Mouse (Mus musculus): Measurements from ENCODE around the gene Zfp658. TPM values are rescaled to one million over a fixed set of nuclear protein-coding genes. Genes with fewer than 3 reads are reported as not detected.
A peak's percentile ranks its signal among the peaks of the same experiment; 100 is the strongest.

Zfp658 gene
- polyA plus RNA-seq (2016; fragmentation: Nextera tagmentation; extraction: Ambion mirVana) = 6.1 and 6.5 TPM in 2 replicates

- Histone ChIP-seq H3K4me3 (peak within 1 kb of the TSS; percentile 80), H3K4me1 (peaks cover 15% of the 10 kb centered on the region), H3K4me2 (replicated peaks) (peak within 1 kb of the TSS; percentile 70), H3K9ac (peak within 1 kb of the TSS; percentile 73), H3K36me3 (peaks cover 20% of the 10 kb centered on the region), H3K27me3 (no peaks in the 10 kb centered on the region), H3K27ac (peak within 1 kb of the TSS; percentile 91), H3K9me3 (no peaks in the 10 kb centered on the region)
- ATAC-seq (ENCODE audit: insufficient number of reproducible peaks, insufficient read depth, low FRiP score, low TSS enrichment) = peak; percentile 86
- WGBS = under 1% methylated on average over 27 of the region's 27 CpGs
Measured at GRCm38 (mm10) chr7:43562006-43562633, at the start of gene Zfp658. Gene Zfp658, plus strand, starts transcription at chr7:43562256.

DNA sequence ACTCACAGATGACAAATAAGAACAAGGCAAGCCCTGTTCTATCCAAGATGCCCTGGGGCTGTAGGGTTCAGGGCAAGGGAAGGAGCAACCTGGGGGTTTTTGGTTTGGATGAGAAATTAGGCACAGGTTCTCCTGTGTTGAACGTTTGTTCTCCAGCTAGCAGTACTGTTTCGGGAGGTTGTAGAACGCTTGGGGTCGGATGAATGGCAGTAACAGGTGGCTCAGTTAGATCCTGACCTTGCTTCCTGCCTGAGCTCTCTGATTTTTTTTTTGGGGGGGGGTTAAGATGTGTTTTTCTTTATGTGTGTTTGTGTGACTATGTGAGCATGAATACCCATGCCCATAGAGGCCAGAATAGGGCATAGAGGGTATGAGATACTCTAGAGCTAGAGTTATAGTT, 49.5 kb upstream of the Zfp658 start:
- Histone ChIP-seq H3K9me3 (no peaks in the 10 kb centered on the region), H3K9ac (no peak overlapping the region), H3K27me3 (no peaks in the 10 kb centered on the region), H3K27ac (no peak overlapping the region), H3K4me2 (replicated peaks) (no peak overlapping the region), H3K4me1 (no peaks in the 10 kb centered on the region), H3K36me3 (no peaks in the 10 kb centered on the region), H3K4me3 (no peak overlapping the region)
- no peak for ATAC-seq (ENCODE audit: insufficient number of reproducible peaks, insufficient read depth, low FRiP score, low TSS enrichment)
- WGBS = 58% methylated on average over 4 of the region's 4 CpGs

- no peaks in the 10 kb centered on the region for H3K4me1 ChIP-seq
- 86% methylated on average over 5 of the region's 5 CpGs for WGBS
- no peak for ATAC-seq (ENCODE audit: insufficient number of reproducible peaks, insufficient read depth, low FRiP score, low TSS enrichment)
- H3K4me3 ChIP-seq = no peak overlapping the region
- H3K27me3 ChIP-seq = no peaks in the 10 kb centered on the region
- no peaks in the 10 kb centered on the region for H3K36me3 ChIP-seq
- H3K27ac ChIP-seq = no peak overlapping the region
- H3K9ac ChIP-seq = no peak overlapping the region
- H3K4me2 ChIP-seq (replicated peaks) = no peak overlapping the region
- no peaks in the 10 kb centered on the region for H3K9me3 ChIP-seq
Measured at GRCm38 (mm10) chr7:43515076-43515475, 47.0 kb upstream of the Zfp658 start.

GRCm38 (mm10) chr7:43518341-43518740, 43.7 kb upstream of the Zfp658 start:
- WGBS = 87% methylated on average over 15 of the region's 15 CpGs
- Histone ChIP-seq H3K27me3 (no peaks in the 10 kb centered on the region), H3K4me3 (no peak overlapping the region), H3K27ac (no peak overlapping the region), H3K9me3 (no peaks in the 10 kb centered on the region), H3K36me3 (no peaks in the 10 kb centered on the region), H3K4me1 (no peaks in the 10 kb centered on the region), H3K4me2 (replicated peaks) (no peak overlapping the region), H3K9ac (no peak overlapping the region)
- ATAC-seq (ENCODE audit: insufficient number of reproducible peaks, insufficient read depth, low FRiP score, low TSS enrichment) = no peak

- 84% methylated on average over 2 of the region's 2 CpGs for WGBS
- ATAC-seq (ENCODE audit: insufficient number of reproducible peaks, insufficient read depth, low FRiP score, low TSS enrichment) = no peak
Measured at GRCm38 (mm10) chr7:43522776-43523175, 39.3 kb upstream of the Zfp658 start.

DNA sequence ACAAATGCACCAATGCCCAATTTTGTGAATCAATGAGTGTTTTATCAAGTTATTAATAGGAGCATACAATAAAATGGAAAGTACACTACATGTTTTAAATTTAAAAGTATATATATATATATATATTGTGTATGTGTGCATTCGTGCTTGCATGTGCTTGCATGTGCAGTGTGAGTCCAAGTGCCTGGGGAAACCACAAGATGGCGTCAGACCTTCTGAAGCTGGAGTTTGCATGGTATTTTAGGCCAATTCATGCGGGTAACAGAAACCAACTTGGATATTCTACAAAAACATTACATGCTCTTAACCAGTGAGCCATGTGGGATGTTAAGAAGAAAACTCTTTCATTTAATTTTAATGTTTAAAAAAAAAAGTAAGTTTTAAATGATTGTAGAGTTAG, 36.7 kb upstream of the Zfp658 start:
- 58% methylated on average over 3 of the region's 3 CpGs for WGBS
- ATAC-seq (ENCODE audit: insufficient number of reproducible peaks, insufficient read depth, low FRiP score, low TSS enrichment) = no peak
- no peak overlapping the region for H3K27ac ChIP-seq
- H3K4me1 ChIP-seq = no peaks in the 10 kb centered on the region
- no peaks in the 10 kb centered on the region for H3K27me3 ChIP-seq
- H3K9me3 ChIP-seq = no peaks in the 10 kb centered on the region
- H3K4me3 ChIP-seq = no peak overlapping the region
- no peak overlapping the region for H3K9ac ChIP-seq
- H3K36me3 ChIP-seq = no peaks in the 10 kb centered on the region
- no peak overlapping the region for H3K4me2 ChIP-seq (replicated peaks)

More at GRCm38 (mm10) chr7:43522776-43523175, 39.3 kb upstream of the Zfp658 start:
- H3K9me3 ChIP-seq = no peaks in the 10 kb centered on the region
- H3K27ac ChIP-seq = no peak overlapping the region
- H3K4me2 ChIP-seq (replicated peaks) = no peak overlapping the region
- no peaks in the 10 kb centered on the region for H3K36me3 ChIP-seq
- H3K9ac ChIP-seq = no peak overlapping the region
- no peaks in the 10 kb centered on the region for H3K27me3 ChIP-seq
- H3K4me1 ChIP-seq = no peaks in the 10 kb centered on the region
- no peak overlapping the region for H3K4me3 ChIP-seq

DNA sequence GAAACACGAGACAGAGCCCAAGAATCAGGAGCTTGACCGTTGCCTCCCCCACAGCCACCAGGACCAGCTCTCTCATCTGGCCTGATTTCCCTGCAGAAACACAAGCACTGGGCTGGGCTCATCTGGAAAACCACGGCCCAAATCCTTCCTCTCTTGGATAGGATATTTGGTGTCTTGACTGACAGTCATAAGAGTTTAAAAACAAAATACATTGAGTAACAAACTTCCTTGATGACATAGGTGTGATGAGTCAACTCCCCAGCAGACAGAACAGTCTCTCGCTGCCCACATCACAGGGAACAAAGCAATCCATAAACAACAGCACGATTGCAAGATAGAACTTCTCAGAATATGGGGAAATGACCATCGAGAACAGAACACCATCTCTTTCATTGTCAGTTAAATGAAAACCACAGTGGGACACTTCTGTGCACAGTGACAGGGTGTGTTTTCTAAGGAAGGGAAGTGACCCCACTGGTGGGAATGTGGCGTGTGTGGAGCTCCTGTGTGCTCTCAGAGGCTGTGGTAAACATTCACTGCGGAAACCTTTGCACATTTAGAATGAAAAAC, 31.8 kb upstream of the Zfp658 start:
- no peaks in the 10 kb centered on the region for H3K27me3 ChIP-seq
- H3K9ac ChIP-seq = no peak overlapping the region
- H3K4me3 ChIP-seq = no peak overlapping the region
- ATAC-seq (ENCODE audit: insufficient number of reproducible peaks, insufficient read depth, low FRiP score, low TSS enrichment) = no peak
- H3K4me1 ChIP-seq = no peaks in the 10 kb centered on the region
- 74% methylated on average over 8 of the region's 8 CpGs for WGBS
- H3K4me2 ChIP-seq (replicated peaks) = no peak overlapping the region
- no peak overlapping the region for H3K27ac ChIP-seq
- no peaks in the 10 kb centered on the region for H3K9me3 ChIP-seq
- no peaks in the 10 kb centered on the region for H3K36me3 ChIP-seq

GRCm38 (mm10) chr7:43532936-43533505, 29.0 kb upstream of the Zfp658 start:
- WGBS = 90% methylated on average over 9 of the region's 9 CpGs
- Histone ChIP-seq H3K9ac (no peak overlapping the region), H3K9me3 (no peaks in the 10 kb centered on the region)

DNA sequence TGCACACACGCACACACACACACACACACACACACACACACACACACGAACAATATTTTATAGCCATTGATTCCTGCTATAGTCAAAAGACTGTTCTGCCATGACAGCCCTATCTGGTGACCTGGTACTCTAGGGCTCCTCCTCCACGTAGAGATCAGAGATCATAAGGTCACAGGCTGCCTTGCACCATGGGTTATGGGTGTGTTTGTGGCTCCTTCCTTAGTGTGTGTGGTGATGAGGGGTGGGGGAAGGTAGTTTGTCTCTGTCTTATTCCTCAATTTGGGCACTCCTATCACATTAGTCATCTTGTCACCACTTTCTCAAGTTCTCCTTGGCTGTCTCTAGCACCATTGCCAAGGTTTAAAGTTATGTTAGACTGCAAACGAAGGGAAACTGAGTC, 23.5 kb upstream of the Zfp658 start:
- 55% methylated on average over 4 of the region's 4 CpGs for WGBS
- Histone ChIP-seq H3K4me2 (replicated peaks) (no peak overlapping the region), H3K4me1 (no peaks in the 10 kb centered on the region), H3K36me3 (no peaks in the 10 kb centered on the region), H3K27ac (no peak overlapping the region), H3K9ac (no peak overlapping the region), H3K4me3 (no peak overlapping the region), H3K9me3 (no peaks in the 10 kb centered on the region), H3K27me3 (no peaks in the 10 kb centered on the region)
- no peak for ATAC-seq (ENCODE audit: insufficient number of reproducible peaks, insufficient read depth, low FRiP score, low TSS enrichment)

More at GRCm38 (mm10) chr7:43532936-43533505, 29.0 kb upstream of the Zfp658 start:
- H3K27me3 ChIP-seq = no peaks in the 10 kb centered on the region
- H3K4me3 ChIP-seq = no peak overlapping the region
- no peaks in the 10 kb centered on the region for H3K4me1 ChIP-seq
- H3K4me2 ChIP-seq (replicated peaks) = no peak overlapping the region
- H3K27ac ChIP-seq = no peak overlapping the region
- no peak for ATAC-seq (ENCODE audit: insufficient number of reproducible peaks, insufficient read depth, low FRiP score, low TSS enrichment)
- H3K36me3 ChIP-seq = no peaks in the 10 kb centered on the region

DNA sequence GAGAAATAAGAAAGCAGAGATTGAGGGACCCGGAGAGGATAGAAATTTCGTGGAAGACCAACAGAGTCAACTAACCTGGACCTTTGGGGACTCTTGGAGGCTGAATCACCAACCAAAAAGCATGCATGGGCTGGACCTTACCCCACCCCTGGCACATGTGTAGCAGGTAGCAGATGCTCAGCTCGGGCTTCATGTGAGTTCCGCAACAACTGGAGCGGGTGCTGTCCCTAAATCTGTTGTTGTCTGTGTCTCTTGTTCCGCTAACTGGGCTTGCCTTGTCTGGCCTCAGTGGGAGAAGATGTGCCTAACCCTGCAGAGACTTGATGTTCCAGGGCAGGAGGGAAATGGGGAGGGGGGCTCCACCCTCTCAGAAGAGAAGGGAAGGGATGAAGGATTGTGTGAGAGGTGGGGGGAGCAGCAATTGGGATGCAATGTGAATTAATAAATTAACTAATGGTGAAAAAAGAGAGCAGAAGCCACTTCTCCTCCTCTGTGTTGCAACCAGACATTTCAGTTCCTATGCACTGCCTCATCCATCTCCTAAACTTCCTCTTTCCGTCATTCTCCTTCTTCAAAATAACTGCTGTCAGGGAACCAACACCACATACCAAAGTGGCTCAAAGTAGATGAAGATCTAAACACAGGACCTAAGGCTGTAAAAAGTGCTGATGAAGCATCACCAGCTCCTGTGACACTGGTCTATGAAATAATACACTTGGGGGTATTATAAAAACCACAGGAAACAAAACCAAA, 17.7 kb upstream of the Zfp658 start, which contains the start of gene Cd33:
TSS of gene Cd33 (minus strand) at position 204 of the 753 bp plus-strand sequence.
- H3K4me1 ChIP-seq = no peaks in the 10 kb centered on the region
- no peak within 1 kb of the TSS for H3K4me3 ChIP-seq
- no peak within 1 kb of the TSS for H3K4me2 ChIP-seq (replicated peaks)
- no peak within 1 kb of the TSS for H3K9ac ChIP-seq
- WGBS = 84% methylated on average over 7 of the region's 7 CpGs
- H3K27ac ChIP-seq = no peak within 1 kb of the TSS
- H3K9me3 ChIP-seq = no peaks in the 10 kb centered on the region
- no peak for ATAC-seq (ENCODE audit: insufficient number of reproducible peaks, insufficient read depth, low FRiP score, low TSS enrichment)
- no peaks in the 10 kb centered on the region for H3K27me3 ChIP-seq
- no peaks in the 10 kb centered on the region for H3K36me3 ChIP-seq

DNA sequence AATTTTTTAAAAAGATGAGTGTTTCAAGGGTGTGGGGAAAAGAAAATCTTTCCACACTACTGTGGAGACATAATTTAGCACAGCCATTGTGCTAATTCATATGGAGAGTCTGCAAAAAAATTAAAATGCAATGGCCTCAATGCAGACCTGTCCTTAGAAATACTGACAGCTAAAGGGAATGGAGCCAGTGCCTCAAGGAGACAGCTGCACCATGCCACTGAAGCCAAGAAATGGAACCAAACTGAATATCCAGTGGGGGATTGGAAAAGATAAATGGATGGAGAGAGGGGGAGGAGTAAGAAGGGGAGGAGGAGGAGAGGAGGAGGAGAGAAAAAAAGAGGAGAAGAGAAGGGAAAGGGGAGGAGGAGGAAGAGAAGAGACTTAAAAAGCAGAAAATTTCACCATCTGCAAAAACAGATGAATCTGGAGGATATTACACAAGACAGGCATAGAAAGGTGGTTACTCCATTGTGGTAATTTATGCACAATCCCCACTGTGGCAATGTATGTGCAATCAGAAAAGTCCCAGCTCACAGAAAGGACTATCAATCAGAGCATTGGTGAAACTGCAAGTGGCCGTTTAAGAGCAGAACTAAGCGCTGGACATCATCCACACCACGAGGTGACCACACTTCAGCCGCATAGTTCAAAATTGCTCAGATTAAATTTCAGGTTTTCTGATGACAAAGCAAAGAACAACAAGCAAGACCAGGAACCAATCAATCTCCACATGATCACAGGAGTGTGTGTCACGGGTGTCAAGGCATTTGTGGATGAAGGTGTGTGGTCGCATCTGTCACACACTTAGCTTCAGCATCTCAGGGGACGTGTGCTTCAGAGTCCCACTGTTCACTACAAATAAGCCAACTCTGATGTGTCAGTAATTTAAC, 16.2 kb upstream of the Zfp658 start:
- no peaks in the 10 kb centered on the region for H3K36me3 ChIP-seq
- H3K9me3 ChIP-seq = no peaks in the 10 kb centered on the region
- H3K27me3 ChIP-seq = no peaks in the 10 kb centered on the region
- no peak overlapping the region for H3K27ac ChIP-seq
- no peak overlapping the region for H3K4me3 ChIP-seq
- 59% methylated on average over 7 of the region's 7 CpGs for WGBS
- no peaks in the 10 kb centered on the region for H3K4me1 ChIP-seq
- H3K4me2 ChIP-seq (replicated peaks) = no peak overlapping the region
- no peak for ATAC-seq (ENCODE audit: insufficient number of reproducible peaks, insufficient read depth, low FRiP score, low TSS enrichment)
- H3K9ac ChIP-seq = no peak overlapping the region
